Mouse (Mus musculus): ENCODE measurements around the gene Anks1b. TPM values are rescaled to one million over a fixed set of nuclear protein-coding genes. Genes with fewer than 3 reads are reported as not detected.

Anks1b gene
- polyA plus RNA-seq, 1 experiment from 2014 or later, result 0.36 TPM

DNA sequence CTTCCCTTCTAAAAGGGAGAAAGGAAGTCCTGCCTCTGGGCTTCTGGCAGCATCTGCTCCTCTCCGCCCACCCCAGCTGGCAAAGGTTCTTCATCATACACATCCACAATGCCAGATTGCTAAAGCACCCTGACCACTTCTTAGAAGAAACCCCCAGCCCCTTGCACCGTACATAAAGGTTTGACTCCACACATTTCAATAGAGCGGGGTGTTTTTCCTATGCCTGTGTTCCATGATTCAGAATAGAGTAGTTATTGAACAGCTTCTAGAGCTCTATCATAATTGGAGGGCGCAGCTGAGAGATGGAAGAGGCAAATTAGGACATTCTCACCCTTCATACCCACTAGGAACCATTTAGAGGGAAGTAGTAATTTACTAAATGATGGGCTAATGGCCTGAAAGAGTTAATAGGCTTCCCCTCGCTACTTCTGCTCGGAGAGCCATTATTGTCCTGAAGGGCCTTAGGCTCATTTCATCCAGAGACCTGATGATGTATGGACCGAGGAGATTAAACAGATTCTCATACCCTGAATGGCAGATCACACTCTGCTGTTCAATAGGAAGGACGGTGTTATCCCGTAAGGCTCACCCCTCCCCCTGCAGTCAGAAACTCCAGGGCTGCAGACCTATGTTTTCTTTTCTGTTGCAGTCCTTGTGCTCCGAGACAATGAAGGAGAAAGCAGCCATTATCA lies 945.1 kb downstream of the Anks1b start:
- ATAC-seq (ENCODE audit: insufficient number of reproducible peaks, low FRiP score, low TSS enrichment, low read depth) (no peak), DNase-seq (ENCODE audit: low spot score) (no peak)
- Histone ChIP-seq H3K4me2 (ENCODE audit: low read depth, severe bottlenecking) (no peak overlapping the region), H3K36me3 (ENCODE audit: control insufficient read depth, insufficient read depth, low read length) (no peaks in the 10 kb centered on the region), H3K27me3 (ENCODE audit: control insufficient read depth, insufficient read depth, low read length) (no peaks in the 10 kb centered on the region), H3K9me3 (ENCODE audit: control insufficient read depth, low read length) (no peaks in the 10 kb centered on the region), H3K4me1 (ENCODE audit: control insufficient read depth, insufficient read depth, low read length) (no peaks in the 10 kb centered on the region), H3K9ac (ENCODE audit: low read length) (no peak overlapping the region), H3K4me3 (ENCODE audit: low read depth, low read length) (no peak overlapping the region), H3K27ac (replicated peaks; ENCODE audit: low read depth, low read length) (no peak overlapping the region)
- 41% methylated on average over 10 of the region's 10 CpGs for WGBS

DNA sequence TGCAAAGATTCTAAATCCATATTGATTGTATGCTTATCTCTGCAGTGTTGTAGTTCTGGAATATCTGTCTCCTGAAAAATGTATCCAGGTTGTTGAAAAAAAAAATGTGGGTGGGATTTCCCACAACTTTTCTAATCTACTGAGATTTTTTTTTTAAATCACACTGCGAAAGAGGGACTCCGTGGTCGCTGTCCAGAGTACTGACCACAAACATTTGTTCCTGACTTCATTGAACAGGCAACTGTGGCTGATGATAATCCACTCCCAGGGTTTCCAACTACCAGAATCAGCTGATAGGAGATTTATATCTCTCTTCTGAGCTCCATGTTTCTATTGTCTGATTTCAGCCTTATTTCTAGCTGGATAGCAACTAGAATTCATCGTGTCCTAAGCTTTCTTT lies 950.1 kb downstream of the Anks1b start:
- H3K4me3 ChIP-seq (ENCODE audit: low read depth, low read length), result no peak overlapping the region
- H3K36me3 ChIP-seq (ENCODE audit: control insufficient read depth, insufficient read depth, low read length), result no peaks in the 10 kb centered on the region
- H3K4me1 ChIP-seq (ENCODE audit: control insufficient read depth, insufficient read depth, low read length), result no peaks in the 10 kb centered on the region
- H3K4me2 ChIP-seq (ENCODE audit: low read depth, severe bottlenecking), result no peak overlapping the region
- no peak overlapping the region for H3K9ac ChIP-seq (ENCODE audit: low read length)
- 13% methylated on average over 4 of the region's 4 CpGs for WGBS
- no peak overlapping the region for H3K27ac ChIP-seq (replicated peaks; ENCODE audit: low read depth, low read length)
- DNase-seq (ENCODE audit: low spot score) (peak; percentile 74), ATAC-seq (ENCODE audit: insufficient number of reproducible peaks, low FRiP score, low TSS enrichment, low read depth) (no peak)
- no peaks in the 10 kb centered on the region for H3K9me3 ChIP-seq (ENCODE audit: control insufficient read depth, low read length)
- peaks cover 16% of the 10 kb centered on the region for H3K27me3 ChIP-seq (ENCODE audit: control insufficient read depth, insufficient read depth, low read length)

DNA sequence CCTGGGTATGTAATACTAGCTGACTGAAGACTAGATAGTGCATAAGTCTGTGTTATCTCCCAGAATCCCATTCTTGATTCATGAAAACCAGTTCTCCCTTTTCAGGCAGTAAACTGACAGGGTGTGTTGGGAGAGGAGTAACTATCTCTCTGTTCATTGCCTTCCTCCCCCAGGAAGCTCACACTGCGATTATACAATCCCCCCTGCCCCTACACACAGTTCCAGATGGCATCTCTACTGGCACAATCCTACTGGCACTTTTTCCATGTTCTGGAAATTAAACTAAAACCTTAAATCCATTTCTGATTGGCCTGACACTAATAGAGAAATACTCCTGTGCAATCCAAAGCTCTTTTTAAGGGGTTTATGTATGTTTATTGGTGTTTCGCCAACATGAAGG lies 951.4 kb downstream of the Anks1b start:
- H3K9me3 ChIP-seq (ENCODE audit: control insufficient read depth, low read length), result no peaks in the 10 kb centered on the region
- H3K27ac ChIP-seq (replicated peaks; ENCODE audit: low read depth, low read length), result no peak overlapping the region
- H3K27me3 ChIP-seq (ENCODE audit: control insufficient read depth, insufficient read depth, low read length), result peaks cover 29% of the 10 kb centered on the region
- WGBS, result 73% methylated on average over 2 of the region's 2 CpGs
- no peak for ATAC-seq (ENCODE audit: insufficient number of reproducible peaks, low FRiP score, low TSS enrichment, low read depth)
- H3K9ac ChIP-seq (ENCODE audit: low read length), result no peak overlapping the region
- DNase-seq (ENCODE audit: low spot score), result no peak
- H3K36me3 ChIP-seq (ENCODE audit: control insufficient read depth, insufficient read depth, low read length), result no peaks in the 10 kb centered on the region
- H3K4me1 ChIP-seq (ENCODE audit: control insufficient read depth, insufficient read depth, low read length), result no peaks in the 10 kb centered on the region
- H3K4me3 ChIP-seq (ENCODE audit: low read depth, low read length), result no peak overlapping the region
- H3K4me2 ChIP-seq (ENCODE audit: low read depth, severe bottlenecking), result no peak overlapping the region

DNA sequence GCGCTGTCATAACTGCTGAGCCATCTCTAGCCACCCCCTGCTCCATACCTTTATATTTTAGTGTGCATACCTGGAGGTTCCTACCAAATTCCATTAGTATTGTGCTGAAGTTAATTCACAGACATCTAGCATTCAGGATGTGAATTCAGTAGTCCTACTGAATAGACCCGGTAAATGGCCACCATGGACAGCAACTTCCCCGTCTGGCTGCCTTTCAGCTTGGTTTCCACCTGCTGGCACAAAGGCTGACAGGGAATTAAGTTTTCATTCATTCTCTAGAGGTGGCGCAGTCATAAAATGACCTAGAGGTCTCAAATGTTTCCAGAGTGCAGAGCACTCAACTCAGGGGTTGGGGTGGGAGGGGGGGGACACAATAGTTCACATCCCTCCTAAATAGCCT lies 953.6 kb downstream of the Anks1b start:
- no peak for ATAC-seq (ENCODE audit: insufficient number of reproducible peaks, low FRiP score, low TSS enrichment, low read depth)
- H3K27me3 ChIP-seq (ENCODE audit: control insufficient read depth, insufficient read depth, low read length), result peaks cover 47% of the 10 kb centered on the region
- DNase-seq (ENCODE audit: low spot score), result peak; percentile 83
- H3K4me2 ChIP-seq (ENCODE audit: low read depth, severe bottlenecking), result no peak overlapping the region
- no peaks in the 10 kb centered on the region for H3K4me1 ChIP-seq (ENCODE audit: control insufficient read depth, insufficient read depth, low read length)
- 19% methylated on average over 4 of the region's 4 CpGs for WGBS
- H3K9me3 ChIP-seq (ENCODE audit: control insufficient read depth, low read length), result no peaks in the 10 kb centered on the region
- no peaks in the 10 kb centered on the region for H3K36me3 ChIP-seq (ENCODE audit: control insufficient read depth, insufficient read depth, low read length)
- no peak overlapping the region for H3K4me3 ChIP-seq (ENCODE audit: low read depth, low read length)
- no peak overlapping the region for H3K9ac ChIP-seq (ENCODE audit: low read length)
- H3K27ac ChIP-seq (replicated peaks; ENCODE audit: low read depth, low read length), result no peak overlapping the region

DNA sequence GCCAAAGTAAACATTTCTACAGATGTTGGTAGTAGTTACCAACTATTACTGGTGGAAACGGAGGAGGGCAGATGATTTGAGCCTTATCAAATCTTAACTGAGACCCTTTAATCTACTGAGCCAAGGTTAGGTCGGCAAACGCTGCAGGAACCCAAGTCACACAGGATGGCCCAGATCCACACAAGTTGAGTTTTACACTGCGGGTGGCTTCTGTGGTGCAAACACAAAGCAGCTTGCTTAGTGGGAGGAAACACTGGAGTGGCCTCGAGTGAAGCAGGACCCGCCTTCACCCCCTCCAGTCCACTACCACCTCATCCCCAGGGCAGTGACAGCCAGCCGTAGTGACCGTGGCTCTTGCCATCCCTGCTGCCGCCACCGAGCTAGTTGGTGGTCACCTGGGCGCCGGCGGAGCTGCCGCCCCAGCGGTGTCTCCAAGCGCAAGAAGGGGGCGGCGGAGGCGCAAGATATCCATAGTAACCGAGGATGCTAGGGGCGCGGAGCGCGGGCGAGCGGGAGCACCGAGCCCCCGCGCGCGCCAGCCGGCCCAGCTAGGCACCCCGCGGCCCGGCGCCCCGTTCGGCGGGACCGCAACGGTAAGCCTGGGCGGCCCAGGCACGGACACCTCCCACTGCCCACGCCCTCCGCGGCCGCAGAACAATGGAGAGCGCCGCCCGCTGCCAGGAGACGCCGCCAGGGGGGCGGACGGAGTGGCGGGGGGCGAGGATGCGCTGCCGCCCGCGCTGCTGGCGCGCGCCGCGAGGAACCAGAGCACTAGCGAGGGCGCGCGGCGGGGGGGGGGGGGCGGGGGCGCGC lies 955.5 kb downstream of the Anks1b start:
- peak overlapping the region; percentile 50 for H3K4me3 ChIP-seq (ENCODE audit: low read depth, low read length)
- DNase-seq (ENCODE audit: low spot score) (peak; percentile 41), ATAC-seq (ENCODE audit: insufficient number of reproducible peaks, low FRiP score, low TSS enrichment, low read depth) (peak; percentile 39; the same call in 1 of the 2 replicates)
- no peaks in the 10 kb centered on the region for H3K36me3 ChIP-seq (ENCODE audit: control insufficient read depth, insufficient read depth, low read length)
- peaks cover 50% of the 10 kb centered on the region for H3K27me3 ChIP-seq (ENCODE audit: control insufficient read depth, insufficient read depth, low read length)
- under 1% methylated on average over 45 of the region's 73 CpGs for WGBS
- H3K4me1 ChIP-seq (ENCODE audit: control insufficient read depth, insufficient read depth, low read length), result no peaks in the 10 kb centered on the region
- H3K4me2 ChIP-seq (ENCODE audit: low read depth, severe bottlenecking), result peak overlapping the region; percentile 98
- no peak overlapping the region for H3K9ac ChIP-seq (ENCODE audit: low read length)
- no peaks in the 10 kb centered on the region for H3K9me3 ChIP-seq (ENCODE audit: control insufficient read depth, low read length)
- no peak overlapping the region for H3K27ac ChIP-seq (replicated peaks; ENCODE audit: low read depth, low read length)

DNA sequence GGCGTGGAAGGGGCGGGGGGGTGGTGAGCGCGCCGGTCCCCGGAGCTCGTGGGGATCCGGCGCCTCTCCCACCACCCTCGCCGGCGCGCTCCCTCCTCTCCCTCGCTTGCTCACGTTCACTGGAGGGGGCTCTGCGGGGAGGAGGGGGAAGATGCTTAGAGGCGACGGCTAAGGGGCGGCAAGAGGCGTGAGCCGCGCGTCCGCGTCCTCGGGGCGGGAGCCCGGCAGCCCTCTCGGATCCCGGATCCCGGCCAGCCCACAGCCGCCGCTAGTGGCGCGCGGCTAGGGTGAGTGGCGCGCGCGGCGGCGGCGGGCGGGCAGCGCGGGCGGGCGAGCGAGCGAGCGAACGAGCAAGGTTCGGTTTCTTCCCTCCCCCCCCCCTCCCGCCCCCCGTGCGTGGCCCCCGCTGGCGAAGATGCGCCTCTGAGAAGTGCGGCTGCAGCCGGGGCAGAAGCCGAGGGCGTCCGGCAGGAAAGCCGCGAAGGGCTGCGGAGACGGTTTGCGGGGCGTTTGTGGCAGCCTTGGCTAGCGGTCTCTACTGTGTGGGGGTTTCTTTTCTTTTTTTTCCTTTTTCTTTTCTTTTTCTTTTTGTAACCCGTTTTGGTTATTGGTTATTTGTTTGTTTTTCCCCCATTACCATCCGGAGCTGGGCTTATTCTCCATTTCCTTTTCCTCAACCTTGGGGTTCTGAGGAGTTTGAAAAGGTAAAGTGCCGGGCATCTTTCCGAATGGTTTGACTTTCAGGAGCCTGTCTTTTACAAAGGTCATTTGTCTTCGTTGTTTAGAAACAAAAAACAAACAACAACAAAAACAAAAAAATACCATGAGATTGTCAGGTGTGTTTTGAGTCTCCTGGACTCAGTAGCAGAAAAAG lies 956.3 kb downstream of the Anks1b start:
- no peak for ATAC-seq (ENCODE audit: insufficient number of reproducible peaks, low FRiP score, low TSS enrichment, low read depth)
- H3K27ac ChIP-seq (replicated peaks; ENCODE audit: low read depth, low read length), result no peak overlapping the region

DNA sequence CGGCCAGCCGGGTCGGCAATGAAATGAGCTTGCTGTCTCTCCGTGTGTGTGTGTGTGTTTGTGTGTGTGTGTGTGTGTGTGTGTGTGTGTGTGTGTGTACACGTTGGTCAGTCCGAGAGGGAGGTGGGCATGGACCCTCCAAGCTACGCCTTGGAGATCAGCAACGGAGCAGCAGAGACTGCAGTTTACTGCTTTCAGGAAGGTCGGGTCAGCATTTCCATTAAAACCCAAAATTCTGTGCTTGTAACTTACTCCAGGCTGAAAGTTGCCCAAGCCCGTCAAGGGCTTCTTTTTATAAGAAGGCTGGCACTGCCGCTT lies 956.9 kb downstream of the Anks1b start:
- 3% methylated on average over 11 of the region's 11 CpGs for WGBS
- Histone ChIP-seq H3K4me2 (ENCODE audit: low read depth, severe bottlenecking) (no peak overlapping the region), H3K27me3 (ENCODE audit: control insufficient read depth, insufficient read depth, low read length) (peaks cover 50% of the 10 kb centered on the region), H3K4me1 (ENCODE audit: control insufficient read depth, insufficient read depth, low read length) (no peaks in the 10 kb centered on the region), H3K27ac (replicated peaks; ENCODE audit: low read depth, low read length) (no peak overlapping the region), H3K36me3 (ENCODE audit: control insufficient read depth, insufficient read depth, low read length) (no peaks in the 10 kb centered on the region), H3K9me3 (ENCODE audit: control insufficient read depth, low read length) (no peaks in the 10 kb centered on the region), H3K9ac (ENCODE audit: low read length) (no peak overlapping the region), H3K4me3 (ENCODE audit: low read depth, low read length) (no peak overlapping the region)
- ATAC-seq (ENCODE audit: insufficient number of reproducible peaks, low FRiP score, low TSS enrichment, low read depth), result no peak
- peak; percentile 29 for DNase-seq (ENCODE audit: low spot score)

More for the DNA sequence above, 956.3 kb downstream of the Anks1b start:
- Histone ChIP-seq H3K9ac (ENCODE audit: low read length) (0 out of 2 replicates have a peak overlapping the region, but pooled peaks have one; percentile 17), H3K4me2 (ENCODE audit: low read depth, severe bottlenecking) (peak overlapping the region; percentile 98), H3K36me3 (ENCODE audit: control insufficient read depth, insufficient read depth, low read length) (no peaks in the 10 kb centered on the region), H3K4me1 (ENCODE audit: control insufficient read depth, insufficient read depth, low read length) (no peaks in the 10 kb centered on the region), H3K9me3 (ENCODE audit: control insufficient read depth, low read length) (no peaks in the 10 kb centered on the region), H3K4me3 (ENCODE audit: low read depth, low read length) (peak overlapping the region; percentile 50), H3K27me3 (ENCODE audit: control insufficient read depth, insufficient read depth, low read length) (peaks cover 50% of the 10 kb centered on the region)
- WGBS, result under 1% methylated on average over 23 of the region's 76 CpGs
- peak; percentile 56 for DNase-seq (ENCODE audit: low spot score)

DNA sequence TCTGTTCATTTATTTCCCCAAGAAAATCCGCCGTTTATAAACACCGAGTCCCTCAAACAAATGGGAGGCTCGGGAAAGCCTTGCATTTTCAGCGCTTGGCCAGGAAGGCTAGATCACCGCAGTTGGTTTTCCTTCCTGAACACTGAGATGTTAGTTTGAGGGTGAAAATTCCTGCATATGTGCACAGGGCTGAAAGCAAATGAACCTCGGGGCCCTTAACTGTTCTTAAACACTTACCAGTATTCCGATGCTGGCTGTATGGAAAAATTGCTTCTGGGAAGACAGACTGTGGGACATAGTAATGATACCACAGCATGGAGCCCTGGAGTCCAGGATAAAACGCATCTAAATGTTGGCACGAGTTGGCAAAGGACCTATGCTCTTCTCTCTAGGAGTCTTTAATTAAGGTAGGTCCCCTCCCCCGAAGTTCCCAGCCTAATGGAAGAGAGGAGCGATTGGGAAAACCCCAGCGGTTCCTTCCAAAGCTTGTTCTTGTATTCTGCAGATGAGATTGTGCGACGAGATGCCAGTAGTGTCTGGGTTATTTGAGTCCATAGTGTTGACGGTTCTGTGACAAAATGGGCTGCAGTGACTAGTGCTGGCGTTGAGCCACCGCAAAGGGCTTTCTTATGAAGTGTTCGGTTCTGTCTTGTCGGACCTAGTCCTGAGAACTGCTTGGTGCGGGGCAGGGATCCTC lies 957.4 kb downstream of the Anks1b start:
- 3% methylated on average over 21 of the region's 21 CpGs for WGBS
- ATAC-seq (ENCODE audit: insufficient number of reproducible peaks, low FRiP score, low TSS enrichment, low read depth), result no peak

More for the DNA sequence above, 957.4 kb downstream of the Anks1b start:
- Histone ChIP-seq H3K27ac (replicated peaks; ENCODE audit: low read depth, low read length) (no peak overlapping the region), H3K4me3 (ENCODE audit: low read depth, low read length) (no peak overlapping the region), H3K9ac (ENCODE audit: low read length) (no peak overlapping the region), H3K4me1 (ENCODE audit: control insufficient read depth, insufficient read depth, low read length) (no peaks in the 10 kb centered on the region), H3K27me3 (ENCODE audit: control insufficient read depth, insufficient read depth, low read length) (peaks cover 50% of the 10 kb centered on the region), H3K4me2 (ENCODE audit: low read depth, severe bottlenecking) (no peak overlapping the region), H3K9me3 (ENCODE audit: control insufficient read depth, low read length) (no peaks in the 10 kb centered on the region), H3K36me3 (ENCODE audit: control insufficient read depth, insufficient read depth, low read length) (no peaks in the 10 kb centered on the region)
- DNase-seq (ENCODE audit: low spot score), result peak; percentile 26
